8 mouse cellular contexts compared by ENCODE assay signal in the genomic region with DNA sequence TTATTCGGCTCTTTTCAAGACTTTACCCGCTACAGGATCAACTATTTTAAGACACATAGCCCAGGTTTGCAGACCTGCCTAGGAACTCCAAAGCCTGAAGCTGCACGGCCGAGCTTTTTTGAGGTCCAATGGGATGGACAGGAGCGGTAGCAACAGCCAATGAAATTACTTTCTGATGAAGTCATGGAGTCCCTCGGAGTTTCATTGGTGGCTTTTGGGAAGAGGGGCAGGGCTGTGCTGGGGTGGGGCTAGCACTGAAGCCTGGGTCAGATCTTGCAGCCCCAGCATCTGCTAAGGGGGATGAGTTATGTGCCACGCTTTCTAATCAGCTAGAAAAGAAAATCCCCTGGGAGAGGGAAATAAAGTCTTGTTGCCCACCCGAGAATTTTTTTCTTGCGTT. TPM values are rescaled to one million over a fixed set of nuclear protein-coding genes. Genes with fewer than 3 reads are reported as not detected.
DNase-seq lines count a peak whose midpoint lies in the region; ATAC-seq and TF ChIP-seq lines count a peak whose summit lies in the region.

No protein-coding gene starts in this region.

- no peaks in the 10 kb centered on the region for H3K36me3 ChIP-seq in hindbrain, embryonic 10.5 days
- no peaks in the 10 kb centered on the region for H3K36me3 ChIP-seq in neural tube, embryonic 15.5 days

- H3K27me3 ChIP-seq in cerebellum, adult 2 months (ENCODE audit: control insufficient read depth, insufficient read depth, low read length), result no peaks in the 10 kb centered on the region
- no peaks in the 10 kb centered on the region for H3K27me3 ChIP-seq in hindbrain, embryonic 10.5 days (ENCODE audit: insufficient read depth, poor library complexity, severe bottlenecking)
- H3K27me3 ChIP-seq in neural tube, embryonic 15.5 days (replicated peaks), result no peaks in the 10 kb centered on the region

- peaks cover 5% of the 10 kb centered on the region for H3K4me1 ChIP-seq in cerebellum, adult 2 months (ENCODE audit: control insufficient read depth, insufficient read depth, low read length)
- peaks cover 44% of the 10 kb centered on the region for H3K4me1 ChIP-seq in hindbrain, embryonic 10.5 days (replicated peaks)
- peaks cover 4% of the 10 kb centered on the region; the same call in 1 of the 2 replicates for H3K4me1 ChIP-seq in lung, adult 2 months (ENCODE audit: control insufficient read depth, insufficient read depth, low read length)
- peaks cover 26% of the 10 kb centered on the region for H3K4me1 ChIP-seq in neural tube, embryonic 15.5 days

- peak overlapping the region; percentile 62 for H3K4me2 ChIP-seq in neural tube, embryonic 15.5 days

- peak; percentile 98 for ATAC-seq in neural tube, embryonic 15.5 days (ENCODE audit: low FRiP score)

- TF ChIP-seq CTCF in cerebellum, adult 2 months (IDR thresholded peaks at IDR 0.05; ENCODE audit: borderline replicate concordance, insufficient read depth, low read depth, low read length), result no peak
- no peak for TF ChIP-seq CTCF in lung, adult 2 months (IDR thresholded peaks at IDR 0.05; ENCODE audit: insufficient read depth, low read length)

- peak overlapping the region; percentile 35 for H3K27ac ChIP-seq in cerebellum, adult 2 months (ENCODE audit: insufficient read depth, low read length)
- H3K27ac ChIP-seq in hindbrain, embryonic 10.5 days, result peak overlapping the region; percentile 86; the same call in 1 of the 2 replicates
- peak overlapping the region; percentile 64; the same call in 1 of the 2 replicates for H3K27ac ChIP-seq in neural tube, embryonic 15.5 days (replicated peaks)

- peak; percentile 72; the same call in 1 of the 2 replicates for TF ChIP-seq POLR2A in cerebellum, adult 2 months (IDR thresholded peaks at IDR 0.05; ENCODE audit: borderline replicate concordance, insufficient read depth, low read length)
- TF ChIP-seq POLR2A in lung, adult 2 months (IDR thresholded peaks at IDR 0.05; ENCODE audit: borderline replicate concordance, extremely low read depth, low read depth, low read length), result no peak

- DNase-seq in Muller cell, postnatal 12 days (ENCODE audit: inconsistent ontology term), result peak; percentile 84
- DNase-seq in cerebellum, adult 2 months, result peak; percentile 84 to 94
- DNase-seq in frontal cortex, adult 2 months (ENCODE audit: extremely low spot score in 1 of 2, low spot score in 1 of 2), result peak; percentile 85 to 90
- DNase-seq in hindbrain, embryonic 10.5 days (ENCODE audit: low spot score), result peak; percentile 79
- DNase-seq in layer of hippocampus, adult 9-10 months (ENCODE audit: low spot score), result peak; percentile 73
- peak; percentile 47 for DNase-seq in lung, adult 2 months
- DNase-seq in thymus, postnatal 14 days, result peak; percentile 70

- peak overlapping the region; percentile 40; the same call in 1 of the 2 replicates for H3K9ac ChIP-seq in neural tube, embryonic 15.5 days (replicated peaks)

- 2% methylated on average over 9 of the region's 9 CpGs for WGBS in cerebellum, adult 2 months
- 10% methylated on average over 9 of the region's 9 CpGs for WGBS in hindbrain, embryonic 10.5 days
- 19% methylated on average over 9 of the region's 9 CpGs for WGBS in lung, adult 2 months
- WGBS in neural tube, embryonic 15.5 days, result 8% methylated on average over 9 of the region's 9 CpGs

- no peaks in the 10 kb centered on the region for H3K9me3 ChIP-seq in hindbrain, embryonic 10.5 days
- H3K9me3 ChIP-seq in neural tube, embryonic 15.5 days (replicated peaks), result no peaks in the 10 kb centered on the region

- peak overlapping the region; percentile 73 for H3K4me3 ChIP-seq in cerebellum, adult 2 months (replicated peaks; ENCODE audit: insufficient read depth, low read depth, low read length)
- H3K4me3 ChIP-seq in hindbrain, embryonic 10.5 days, result peak overlapping the region; percentile 38
- peak overlapping the region; percentile 31 for H3K4me3 ChIP-seq in lung, adult 2 months (replicated peaks; ENCODE audit: extremely low read depth, low read depth, low read length)
- H3K4me3 ChIP-seq in neural tube, embryonic 15.5 days (replicated peaks), result peak overlapping the region; percentile 29

RNA-seq across cellular contexts. Expression of a gene that starts 7.1 kb away (rescaled TPM):
- polyA plus RNA-seq in cerebellum, adult 2 months (2012; rRNA removed), result 144 and 149 TPM in 2 replicates
- polyA plus RNA-seq in frontal cortex, adult 2 months (2012; rRNA removed), result 194 and 202 TPM in 2 replicates
- 5.4 and 5.6 TPM in 2 replicates for polyA plus RNA-seq in hindbrain, embryonic 10.5 days (2016; fragmentation: Nextera tagmentation; extraction: Ambion mirVana)
- polyA plus RNA-seq in lung, adult 2 months (2012; rRNA removed), result 50.7 and 52.4 TPM in 2 replicates
- polyA plus RNA-seq in neural tube, embryonic 15.5 days (2015; fragmentation: Nextera tagmentation; extraction: Ambion mirVana), result 7.3 and 10.2 TPM in 2 replicates

Comparison
In these comparisons a context has a peak if more than half of its experiments do, and no peak if none do; other contexts are left out.
1. Peak in every context shown above with its lines: DNase-seq, ATAC-seq, H3K4me3 ChIP-seq and H3K27ac ChIP-seq.
2. H3K27ac ChIP-seq: peak in every context shown above with its lines; median percentile 86 in hindbrain, embryonic 10.5 days; 64 in neural tube, embryonic 15.5 days; 35 in cerebellum, adult 2 months.